Mouse (Mus musculus) 3134 (cell line): ENCODE results near the gene Dync1h1.

Experiments
- DNase-seq: peaks from one replicate; pipeline ENCODE4 v3.0.0-alpha.2; 2011; ENCODE audit warnings: low spot score; ENCODE audit not compliant: insufficient read length; ENCODE audit errors: extremely low read depth

Gene Dync1h1

GRCm38 (mm10) chr12:110601241-110602218 is at the start of gene Dync1h1:
Dync1h1 (plus strand) TSS chr12:110601452.
- DNase-seq = peak; percentile 91

- DNase-seq = no peak
Observed at GRCm38 (mm10) chr12:110552113-110552512, 49.1 kb upstream of the Dync1h1 start.

- no peak for DNase-seq
Observed at GRCm38 (mm10) chr12:110553362-110553761, 47.9 kb upstream of the Dync1h1 start.

GRCm38 (mm10) chr12:110555536-110556240 is 45.6 kb upstream of the Dync1h1 start:
- DNase-seq = no peak

- DNase-seq = no peak
Observed at GRCm38 (mm10) chr12:110556861-110557628, 44.2 kb upstream of the Dync1h1 start.

- no peak for DNase-seq
Observed at GRCm38 (mm10) chr12:110558175-110558574, 43.1 kb upstream of the Dync1h1 start.

- no peak for DNase-seq
Observed at GRCm38 (mm10) chr12:110563383-110563782, 37.9 kb upstream of the Dync1h1 start.

GRCm38 (mm10) chr12:110564848-110565247 is 36.4 kb upstream of the Dync1h1 start:
- DNase-seq = no peak

- no peak for DNase-seq
Observed at GRCm38 (mm10) chr12:110566366-110566765, 34.9 kb upstream of the Dync1h1 start.

- no peak for DNase-seq
Observed at GRCm38 (mm10) chr12:110571050-110571449, 30.2 kb upstream of the Dync1h1 start.

GRCm38 (mm10) chr12:110572351-110572750 is 28.9 kb upstream of the Dync1h1 start:
- no peak for DNase-seq

- DNase-seq = no peak
Observed at GRCm38 (mm10) chr12:110573635-110574034, 27.6 kb upstream of the Dync1h1 start.

GRCm38 (mm10) chr12:110575926-110576325 is 25.3 kb upstream of the Dync1h1 start:
- no peak for DNase-seq

GRCm38 (mm10) chr12:110578333-110578732 is 22.9 kb upstream of the Dync1h1 start:
- no peak for DNase-seq

GRCm38 (mm10) chr12:110588622-110589021 is 12.6 kb upstream of the Dync1h1 start:
- DNase-seq = no peak

- DNase-seq = no peak
Observed at GRCm38 (mm10) chr12:110590804-110591259, 10.4 kb upstream of the Dync1h1 start.

GRCm38 (mm10) chr12:110591260-110591883 is 9.9 kb upstream of the Dync1h1 start:
- peak; percentile 97 for DNase-seq

GRCm38 (mm10) chr12:110598527-110598926 is 2.7 kb upstream of the Dync1h1 start:
- DNase-seq = peak; percentile 31

GRCm38 (mm10) chr12:110599791-110600190 is 1.5 kb upstream of the Dync1h1 start:
- DNase-seq = no peak
